ENCODE assay signal across 8 mouse cellular contexts in the genomic region with DNA sequence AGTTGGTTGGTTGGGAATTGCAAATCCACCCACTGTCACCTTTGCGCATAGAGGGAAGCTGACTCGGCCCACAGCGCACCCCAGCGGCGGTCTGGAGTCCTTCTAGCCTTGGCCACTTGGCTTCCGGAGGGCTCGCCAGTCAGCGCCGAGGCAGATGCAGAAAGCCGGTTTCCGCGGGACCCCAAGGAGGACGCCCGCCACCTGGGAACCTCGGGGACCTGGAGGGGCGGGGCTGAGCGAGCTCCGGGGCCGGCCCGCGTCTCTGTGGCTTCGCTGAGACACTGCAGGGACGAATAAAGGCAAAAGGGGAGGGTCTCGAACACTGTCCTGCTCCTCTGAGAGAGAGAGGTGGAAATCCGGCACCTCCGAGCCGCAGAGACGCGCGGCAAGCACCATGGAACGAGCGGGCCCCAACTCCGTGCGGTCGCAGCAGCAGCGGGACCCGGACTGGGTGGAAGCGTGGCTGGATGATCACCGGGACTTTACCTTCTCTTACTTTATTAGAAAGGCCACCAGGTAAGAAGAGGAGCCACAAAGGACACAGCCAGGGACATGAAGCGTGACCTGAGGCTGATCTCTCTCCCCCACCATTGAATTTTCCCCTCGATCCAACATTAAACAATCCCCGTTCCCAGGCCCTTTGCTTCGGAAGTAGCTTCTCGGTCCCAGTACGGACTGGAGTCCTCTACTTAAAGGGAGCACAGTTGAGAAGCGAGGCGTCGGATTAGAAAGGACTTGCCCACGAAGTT. TPM values are rescaled to one million over a fixed set of nuclear protein-coding genes. Genes with fewer than 3 reads are reported as not detected.
DNase-seq lines count a peak whose midpoint lies in the region; ATAC-seq and TF ChIP-seq lines count a peak whose summit lies in the region.

A gene (plus strand): TSS at position 96 of the 749 bp plus-strand sequence.

- TF ChIP-seq CTCF in cortical plate, adult 2 months (IDR thresholded peaks at IDR 0.05; ENCODE audit: extremely low read depth, insufficient read depth, low read length) = peak; percentile 26; the same call in 1 of the 2 replicates

- H3K27ac ChIP-seq in cortical plate, adult 2 months (ENCODE audit: insufficient read depth, low read length) = peak within 1 kb of the TSS; percentile 93

- no peaks in the 10 kb centered on the region for H3K4me1 ChIP-seq in cortical plate, adult 2 months (ENCODE audit: control insufficient read depth, insufficient read depth, low read length)

- H3K4me3 ChIP-seq in cortical plate, adult 2 months (ENCODE audit: insufficient read depth, low read length) = peak within 1 kb of the TSS; percentile 92

- ATAC-seq in megakaryocyte-erythroid progenitor cell, adult 5-6 weeks (replicated peaks; ENCODE audit: low FRiP score, low TSS enrichment, poor library complexity, severe bottlenecking) = peak; percentile 81

- no peak for TF ChIP-seq POLR2A in cortical plate, adult 2 months (IDR thresholded peaks at IDR 0.05; ENCODE audit: extremely low read depth, insufficient read depth, low read length)

- intact Hi-C loops in left cerebral cortex, postnatal 36 days (cut with DNase I) = no loop called here

- DNase-seq in adrenal gland, adult 18-20 months (ENCODE audit: low spot score in 2 of 2) = peak; percentile 77 to 80
- peak; percentile 70 for DNase-seq in gastrocnemius, postnatal 25 days
- peak; percentile 55 for DNase-seq in induced T-regulatory cell, adult 2 months (ENCODE audit: low read depth)
- DNase-seq in left cerebral cortex, postnatal 36 days (ENCODE audit: low spot score in 2 of 2) = peak; percentile 34 to 40
- peak; percentile 73 for DNase-seq in right cerebral cortex, postnatal 14 days
- DNase-seq in urinary bladder, postnatal 14 days (ENCODE audit: low spot score) = peak; percentile 90

RNA-seq across cellular contexts. Expression of the gene that starts here (rescaled TPM):
- 10 to 100 TPM; 43.8 to 46.0 TPM for total RNA-seq in adrenal gland, adult 18-20 months (2021)
- 3.9 and 4.0 TPM in 2 replicates for polyA plus RNA-seq in cortical plate, adult 2 months (2012; rRNA removed)
- total RNA-seq in gastrocnemius, postnatal 25 days (2021) = 1 to 10 TPM; 2.3 to 3.0 TPM
- 10 to 100 TPM in 1 of 2 experiments, 1 to 10 TPM in 1; 10.0 to 17.3 TPM for total RNA-seq in left cerebral cortex, postnatal 36 days (2021)
- 4.5 and 8.2 TPM in 2 replicates for total RNA-seq in megakaryocyte-erythroid progenitor cell, adult 5-6 weeks (2014; fragmentation: Nextera tagmentation)
- 3.4 and 7.8 TPM in 2 replicates for total RNA-seq in megakaryocyte-erythroid progenitor cell, adult 5-6 weeks (2017)

Comparison
In these comparisons a context has a peak if more than half of its experiments do, and no peak if none do; other contexts are left out.
1. Peak in every context shown above with its lines: DNase-seq, ATAC-seq, H3K4me3 ChIP-seq and H3K27ac ChIP-seq.
2. DNase-seq: peak in every context shown above with its lines; median percentile 90 in urinary bladder, postnatal 14 days; 78 in adrenal gland, adult 18-20 months; 73 in right cerebral cortex, postnatal 14 days; 70 in gastrocnemius, postnatal 25 days; 55 in induced T-regulatory cell, adult 2 months; 37 in left cerebral cortex, postnatal 36 days.